Mouse (Mus musculus): Measurements from ENCODE around the gene Ube2ql1. TPM values are rescaled to one million over a fixed set of nuclear protein-coding genes. Genes with fewer than 3 reads are reported as not detected.

The Ube2ql1 gene
- total RNA-seq, 1 experiment: 0.76 TPM

- in situ Hi-C loops (cut with MboI; ENCODE audit: low sequenced_read_pairs in 2 of 2, unreplicated experiment in 2 of 2): no loop called here
- Histone ChIP-seq H3K4me3 (ENCODE audit: insufficient read depth in 1 of 2, low read depth in 1 of 2, low read length in 2 of 2, poor library complexity in 1 of 2, severe bottlenecking in 1 of 2) (peak overlapping the region in 1 of 2 experiments; percentile 82; a peak in 2 of 4 replicates), H3K9me3 (ENCODE audit: control insufficient read depth, insufficient read depth, low read depth, low read length) (no peaks in the 10 kb centered on the region), H3K4me1 (ENCODE audit: control insufficient read depth in 2 of 2, insufficient read depth in 2 of 2, low read length in 2 of 2, poor library complexity in 1 of 2) (peaks cover 0 to 4% of the 10 kb centered on the region in 2 experiments; a peak in 1 of 4 replicates), H3K36me3 (ENCODE audit: control insufficient read depth, insufficient read depth, low read length, poor library complexity, severe bottlenecking) (no peaks in the 10 kb centered on the region), H3K27ac (ENCODE audit: insufficient read depth, low read depth, low read length, poor library complexity, severe bottlenecking) (no peak overlapping the region), H3K9ac (ENCODE audit: insufficient read depth, low read depth, low read length, poor library complexity, severe bottlenecking) (no peak overlapping the region)
- no peak for TF ChIP-seq ZNF384 (IDR thresholded peaks at IDR 0.05; ENCODE audit: low read depth, low read length)
- TF ChIP-seq MAFK (IDR thresholded peaks at IDR 0.05; ENCODE audit: insufficient read depth, low read depth, low read length): no peak
- no peak for TF ChIP-seq HCFC1 (IDR thresholded peaks at IDR 0.05; ENCODE audit: borderline replicate concordance, insufficient read depth, low read length)
- no peak for DNase-seq (ENCODE audit: low read depth, low spot score)
Measured at GRCm38 (mm10) chr13:69740331-69741285, 919 bp upstream of the Ube2ql1 start.

- peak overlapping the region; percentile 72 to 82 for H3K4me3 ChIP-seq (ENCODE audit: insufficient read depth in 1 of 2, low read depth in 1 of 2, low read length in 2 of 2, poor library complexity in 1 of 2, severe bottlenecking in 1 of 2)
- no peaks in the 10 kb centered on the region for H3K36me3 ChIP-seq (ENCODE audit: control insufficient read depth, insufficient read depth, low read length, poor library complexity, severe bottlenecking)
- no peak overlapping the region for H3K27ac ChIP-seq (ENCODE audit: insufficient read depth, low read depth, low read length, poor library complexity, severe bottlenecking)
- TF ChIP-seq HCFC1 (IDR thresholded peaks at IDR 0.05; ENCODE audit: borderline replicate concordance, insufficient read depth, low read length): no peak
- TF ChIP-seq CHD2 (IDR thresholded peaks at IDR 0.05; ENCODE audit: low read depth, low read length): no peak
- TF ChIP-seq MAFK (IDR thresholded peaks at IDR 0.05; ENCODE audit: insufficient read depth, low read depth, low read length): no peak
- no peak for TF ChIP-seq ZNF384 (IDR thresholded peaks at IDR 0.05; ENCODE audit: low read depth, low read length)
- no peak for TF ChIP-seq ZC3H11A (IDR thresholded peaks at IDR 0.05; ENCODE audit: borderline replicate concordance, low read depth, low read length)
- peaks cover 0 to 4% of the 10 kb centered on the region in 2 experiments; a peak in 1 of 4 replicates for H3K4me1 ChIP-seq (ENCODE audit: control insufficient read depth in 2 of 2, insufficient read depth in 2 of 2, low read length in 2 of 2, poor library complexity in 1 of 2)
- in situ Hi-C loops (cut with MboI; ENCODE audit: low sequenced_read_pairs in 2 of 2, unreplicated experiment in 2 of 2): no loop called here
- no peaks in the 10 kb centered on the region for H3K9me3 ChIP-seq (ENCODE audit: control insufficient read depth, insufficient read depth, low read depth, low read length)
- H3K9ac ChIP-seq (ENCODE audit: insufficient read depth, low read depth, low read length, poor library complexity, severe bottlenecking): peak overlapping the region; percentile 56
- peak; percentile 6 for DNase-seq (ENCODE audit: low read depth, low spot score)
Measured at GRCm38 (mm10) chr13:69739091-69739758, 464 bp downstream of the Ube2ql1 start.

GRCm38 (mm10) chr13:69738461-69738971 lies 1.2 kb downstream of the Ube2ql1 start:
- H3K4me3 ChIP-seq (ENCODE audit: insufficient read depth in 1 of 2, low read depth in 1 of 2, low read length in 2 of 2, poor library complexity in 1 of 2, severe bottlenecking in 1 of 2): peak overlapping the region; percentile 52 to 72
- no peaks in the 10 kb centered on the region for H3K36me3 ChIP-seq (ENCODE audit: control insufficient read depth, insufficient read depth, low read length, poor library complexity, severe bottlenecking)
- H3K27ac ChIP-seq (ENCODE audit: insufficient read depth, low read depth, low read length, poor library complexity, severe bottlenecking): no peak overlapping the region
- in situ Hi-C loops (cut with MboI; ENCODE audit: low sequenced_read_pairs in 2 of 2, unreplicated experiment in 2 of 2): no loop called here
- H3K4me1 ChIP-seq (ENCODE audit: control insufficient read depth in 2 of 2, insufficient read depth in 2 of 2, low read length in 2 of 2, poor library complexity in 1 of 2): peaks cover 0 to 4% of the 10 kb centered on the region in 2 experiments; a peak in 1 of 4 replicates
- no peaks in the 10 kb centered on the region for H3K9me3 ChIP-seq (ENCODE audit: control insufficient read depth, insufficient read depth, low read depth, low read length)
- TF ChIP-seq MAFK (IDR thresholded peaks at IDR 0.05; ENCODE audit: insufficient read depth, low read depth, low read length) (no peak), CHD2 (IDR thresholded peaks at IDR 0.05; ENCODE audit: low read depth, low read length) (no peak), HCFC1 (IDR thresholded peaks at IDR 0.05; ENCODE audit: borderline replicate concordance, insufficient read depth, low read length) (no peak), ZNF384 (IDR thresholded peaks at IDR 0.05; ENCODE audit: low read depth, low read length) (no peak), ZC3H11A (IDR thresholded peaks at IDR 0.05; ENCODE audit: borderline replicate concordance, low read depth, low read length) (no peak)
- DNase-seq (ENCODE audit: low read depth, low spot score): peak; percentile 29
- no peak overlapping the region for H3K9ac ChIP-seq (ENCODE audit: insufficient read depth, low read depth, low read length, poor library complexity, severe bottlenecking)

GRCm38 (mm10) chr13:69737444-69738185 lies 2.1 kb downstream of the Ube2ql1 start:
- no peak for DNase-seq (ENCODE audit: low read depth, low spot score)
- Histone ChIP-seq H3K4me1 (ENCODE audit: control insufficient read depth in 2 of 2, insufficient read depth in 2 of 2, low read length in 2 of 2, poor library complexity in 1 of 2) (peaks cover 0 to 4% of the 10 kb centered on the region in 2 experiments; a peak in 1 of 4 replicates), H3K27ac (ENCODE audit: insufficient read depth, low read depth, low read length, poor library complexity, severe bottlenecking) (no peak overlapping the region), H3K4me3 (ENCODE audit: insufficient read depth in 1 of 2, low read depth in 1 of 2, low read length in 2 of 2, poor library complexity in 1 of 2, severe bottlenecking in 1 of 2) (no peak overlapping the region), H3K9ac (ENCODE audit: insufficient read depth, low read depth, low read length, poor library complexity, severe bottlenecking) (no peak overlapping the region), H3K36me3 (ENCODE audit: control insufficient read depth, insufficient read depth, low read length, poor library complexity, severe bottlenecking) (no peaks in the 10 kb centered on the region), H3K9me3 (ENCODE audit: control insufficient read depth, insufficient read depth, low read depth, low read length) (no peaks in the 10 kb centered on the region)
- no peak for TF ChIP-seq ZC3H11A (IDR thresholded peaks at IDR 0.05; ENCODE audit: borderline replicate concordance, low read depth, low read length)
- no peak for TF ChIP-seq ZNF384 (IDR thresholded peaks at IDR 0.05; ENCODE audit: low read depth, low read length)
- no peak for TF ChIP-seq CHD2 (IDR thresholded peaks at IDR 0.05; ENCODE audit: low read depth, low read length)
- TF ChIP-seq HCFC1 (IDR thresholded peaks at IDR 0.05; ENCODE audit: borderline replicate concordance, insufficient read depth, low read length): no peak
- in situ Hi-C loops (cut with MboI; ENCODE audit: low sequenced_read_pairs in 2 of 2, unreplicated experiment in 2 of 2): no loop called here
